Mouse (Mus musculus) gastrocnemius, postnatal 10 days (tissue): ENCODE measurements around the gene Brsk1. TPM values are rescaled to one million over a fixed set of nuclear protein-coding genes. Genes with fewer than 3 reads are reported as not detected.
A peak's percentile ranks its signal among the peaks of the same experiment; 100 is the strongest.

Experiments used
- DNase-seq: peaks from one replicate; pipeline ENCODE4 v3.0.0; 2021; ENCODE audit warnings: mixed read lengths
- long read RNA-seq, 2 experiments: library from polyadenylated mRNA; stranded (forward); transcript quantifications; one replicate each; pipeline ENCODE4 v2.0.0; 2021
- total RNA-seq, 2 experiments: library from RNA; stranded (reverse); gene quantifications; 2 replicates each; pipeline ENCODE4 v1.2.3; 2021

The Brsk1 gene
- total RNA-seq, result 1 to 10 TPM; 3.3 to 4.6 TPM
- long read RNA-seq, experiment 1, partial matches to known transcripts, result 0 of 1 reads
- long read RNA-seq, experiment 1, other reads (novel, unspliced or antisense), result 1 of 1 reads
- long read RNA-seq, experiment 2, result 0 reads

GRCm38 (mm10) chr7:4690387-4690786 lies at the start of gene Brsk1:
Brsk1 (plus strand) TSS chr7:4690604.
- DNase-seq, result peak; percentile 70

GRCm38 (mm10) chr7:4641155-4641554 lies 49.2 kb upstream of the Brsk1 start:
- no peak for DNase-seq

GRCm38 (mm10) chr7:4641956-4642355 lies 48.4 kb upstream of the Brsk1 start:
- no peak for DNase-seq

- no peak for DNase-seq
These were observed 47.2 kb upstream of the Brsk1 start for GRCm38 (mm10) chr7:4643225-4643624.

- no peak for DNase-seq
These were observed 43.6 kb upstream of the Brsk1 start for GRCm38 (mm10) chr7:4646806-4647205.

GRCm38 (mm10) chr7:4647291-4647690 lies 43.1 kb upstream of the Brsk1 start:
- no peak for DNase-seq

GRCm38 (mm10) chr7:4647992-4648391 lies 42.4 kb upstream of the Brsk1 start:
- no peak for DNase-seq

GRCm38 (mm10) chr7:4651581-4651980 lies 38.8 kb upstream of the Brsk1 start:
- no peak for DNase-seq

GRCm38 (mm10) chr7:4652726-4653125 lies 37.7 kb upstream of the Brsk1 start:
- no peak for DNase-seq

GRCm38 (mm10) chr7:4653351-4653750 lies 37.1 kb upstream of the Brsk1 start:
- DNase-seq, result no peak

- no peak for DNase-seq
These were observed 36.6 kb upstream of the Brsk1 start for GRCm38 (mm10) chr7:4653780-4654179.

GRCm38 (mm10) chr7:4654221-4654620 lies 36.2 kb upstream of the Brsk1 start:
- no peak for DNase-seq

GRCm38 (mm10) chr7:4655393-4655792 lies 35.0 kb upstream of the Brsk1 start:
- DNase-seq, result no peak

GRCm38 (mm10) chr7:4655916-4656315 lies 34.5 kb upstream of the Brsk1 start:
- no peak for DNase-seq

GRCm38 (mm10) chr7:4656818-4657217 lies 33.6 kb upstream of the Brsk1 start:
- DNase-seq, result no peak

- no peak for DNase-seq
These were observed 32.8 kb upstream of the Brsk1 start for GRCm38 (mm10) chr7:4657521-4658127.

GRCm38 (mm10) chr7:4658128-4658907 lies 32.1 kb upstream of the Brsk1 start:
- DNase-seq, result no peak

GRCm38 (mm10) chr7:4658912-4659551 lies 31.4 kb upstream of the Brsk1 start, which contains the start of gene Ppp6r1:
Ppp6r1 (minus strand) TSS chr7:4659019.
- DNase-seq, result peak; percentile 94

- DNase-seq, result no peak
These were observed 30.4 kb upstream of the Brsk1 start for GRCm38 (mm10) chr7:4659911-4660443.

GRCm38 (mm10) chr7:4663179-4663578 lies 27.2 kb upstream of the Brsk1 start:
- no peak for DNase-seq

- DNase-seq, result no peak
These were observed 26.7 kb upstream of the Brsk1 start for GRCm38 (mm10) chr7:4663742-4664141.

GRCm38 (mm10) chr7:4666871-4667270 lies 23.5 kb upstream of the Brsk1 start:
- no peak for DNase-seq

GRCm38 (mm10) chr7:4668506-4668905 lies 21.9 kb upstream of the Brsk1 start:
- no peak for DNase-seq
